Mouse (Mus musculus) frontal cortex, postnatal 36 days (tissue): ENCODE data around the gene Rnf113a1.
"Not testable (repeated sequence)": the region's sequence is repeated elsewhere in the genome, so short reads cannot be mapped to it uniquely, and the experiment has no call there.

Source experiments
- DNase-seq, 2 experiments: peaks; one replicate each; pipeline ENCODE4 v3.0.0; 2022; ENCODE audit warnings: low spot score in 2 of 2

Gene Rnf113a1

DNA sequence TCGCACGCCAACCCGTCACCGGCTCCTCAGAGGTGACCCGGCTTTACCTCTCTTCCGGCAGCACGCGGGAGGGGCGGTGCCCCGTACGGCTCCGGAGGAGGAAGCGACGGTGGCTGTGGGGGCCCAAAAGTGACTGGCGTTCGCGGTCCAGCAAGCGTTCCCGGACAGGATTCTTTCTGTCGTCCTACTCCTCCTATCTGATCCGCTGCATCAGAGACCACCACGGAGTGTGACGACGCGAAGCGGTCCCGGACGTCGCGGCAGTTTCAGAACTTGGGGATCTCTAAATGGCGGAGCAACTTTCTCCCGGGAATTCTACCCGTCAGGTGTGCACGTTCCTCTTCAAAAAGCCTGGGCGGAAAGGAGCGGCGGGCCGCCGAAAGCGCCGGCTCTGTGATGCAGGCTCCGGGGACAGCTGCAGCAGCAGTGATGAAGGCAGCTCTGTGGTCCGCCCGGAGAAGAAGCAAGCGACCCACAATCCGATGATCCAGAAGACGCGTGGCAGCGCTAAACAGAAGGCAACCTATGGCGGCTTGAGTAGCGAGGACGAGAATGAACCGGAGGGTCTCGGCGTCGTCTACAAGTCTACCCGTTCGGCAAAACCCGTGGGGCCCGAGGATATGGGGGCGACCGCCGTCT is at the start of gene Rnf113a1, which contains the start of gene Ndufa1:
Rnf113a1 (plus strand) TSS at position 141 of the 639 bp plus-strand sequence.
Ndufa1 (minus strand) TSS at position 59 of the 639 bp plus-strand sequence.
- peak; percentile 81 to 85 for DNase-seq

DNA sequence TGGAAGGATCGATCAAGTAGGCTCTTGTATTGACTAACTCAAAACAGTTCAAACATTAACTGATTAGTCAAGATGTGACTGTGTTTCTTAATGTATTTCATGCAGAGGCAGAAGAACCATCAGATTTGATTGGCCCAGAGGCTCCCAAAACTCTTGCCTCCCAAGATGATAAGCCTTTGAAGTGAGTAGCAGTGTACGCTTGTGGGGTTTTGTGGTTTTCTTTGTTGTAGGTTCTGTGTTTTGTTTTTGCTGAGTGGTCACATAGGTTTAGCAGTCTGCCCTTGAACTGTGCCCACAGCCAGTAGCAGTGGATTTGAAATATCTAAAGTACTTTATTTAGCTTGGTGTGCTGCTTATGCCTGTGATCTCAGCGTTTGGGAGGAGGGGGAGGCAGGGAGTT is 49.3 kb upstream of the Rnf113a1 start:
- no peak for DNase-seq

DNA sequence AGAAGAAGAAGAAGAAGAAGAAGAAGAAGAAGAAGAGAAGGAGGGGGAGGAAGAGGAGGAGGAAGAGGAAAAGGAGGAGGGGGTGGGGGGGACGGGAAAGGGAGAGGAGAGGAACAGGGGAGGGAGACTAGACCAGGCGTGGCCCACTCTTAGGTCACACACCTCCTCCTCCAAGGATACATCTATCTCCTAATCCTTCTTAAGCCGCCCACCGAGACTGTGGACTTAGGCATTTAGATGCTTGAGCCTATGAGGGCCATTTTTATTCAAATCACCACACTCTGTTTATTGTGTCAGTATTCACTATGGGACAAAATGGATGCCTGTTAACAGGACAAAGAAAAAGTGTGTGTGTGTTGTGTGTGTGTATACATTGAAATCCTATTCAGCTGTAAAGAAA is 46.5 kb upstream of the Rnf113a1 start:
- not testable (repeated sequence) for DNase-seq

DNA sequence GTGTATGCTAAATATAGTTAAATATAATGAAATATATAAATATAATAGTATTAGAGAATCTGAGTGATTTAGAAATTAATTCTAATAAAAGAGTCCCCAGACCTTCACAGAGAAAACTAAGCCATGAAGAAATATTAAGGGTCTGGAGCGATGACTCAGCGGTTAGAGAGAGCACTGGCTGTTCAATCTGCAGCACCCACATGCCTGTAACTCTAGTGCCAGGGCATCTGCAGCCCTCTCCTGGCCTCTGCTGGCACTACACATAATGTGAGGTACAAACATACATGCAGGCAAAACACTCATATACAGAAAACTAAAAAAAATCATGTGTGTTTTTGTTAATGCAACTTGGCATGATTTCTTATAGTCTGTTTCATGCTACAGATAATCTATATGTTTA is 46.1 kb upstream of the Rnf113a1 start:
- DNase-seq, result no peak

DNA sequence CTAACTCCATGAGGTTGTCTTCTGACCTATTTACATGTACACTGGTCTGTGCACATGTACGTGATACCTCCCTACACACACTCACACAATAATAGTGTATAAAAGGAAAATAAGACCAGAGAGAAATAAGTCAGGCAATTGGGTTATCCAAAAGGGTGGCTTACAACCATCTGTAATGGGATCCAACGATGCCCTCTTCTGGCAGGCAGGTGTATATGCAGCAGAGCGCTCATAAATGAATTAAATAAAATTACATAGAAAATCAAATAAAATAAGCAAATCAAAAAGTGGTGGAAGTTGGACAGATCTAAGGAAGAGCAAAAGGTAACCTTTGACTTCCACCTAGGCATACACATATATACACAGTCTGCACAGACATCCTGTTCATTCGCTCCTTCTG is 33.2 kb upstream of the Rnf113a1 start:
- DNase-seq, result no peak

DNA sequence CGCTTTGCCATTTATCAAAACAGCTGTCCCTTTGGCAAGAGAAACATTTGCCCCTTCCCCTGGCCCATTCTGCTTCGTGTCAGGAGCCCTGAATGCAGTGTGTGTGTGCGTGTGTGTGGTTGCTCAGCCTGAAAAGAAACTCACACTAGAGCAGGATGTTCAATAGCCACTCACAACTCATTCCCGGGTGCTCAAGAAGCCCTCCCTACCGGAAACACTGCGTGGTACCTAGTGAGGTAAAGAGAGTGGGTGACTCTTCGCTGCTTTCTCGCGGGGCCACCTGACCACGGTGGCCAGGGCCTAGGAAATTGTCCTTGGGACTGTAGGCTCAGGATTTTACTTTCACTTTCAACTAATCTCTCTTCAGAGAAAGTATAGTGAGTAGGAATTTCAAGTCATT is 29.9 kb upstream of the Rnf113a1 start:
- no peak for DNase-seq

DNA sequence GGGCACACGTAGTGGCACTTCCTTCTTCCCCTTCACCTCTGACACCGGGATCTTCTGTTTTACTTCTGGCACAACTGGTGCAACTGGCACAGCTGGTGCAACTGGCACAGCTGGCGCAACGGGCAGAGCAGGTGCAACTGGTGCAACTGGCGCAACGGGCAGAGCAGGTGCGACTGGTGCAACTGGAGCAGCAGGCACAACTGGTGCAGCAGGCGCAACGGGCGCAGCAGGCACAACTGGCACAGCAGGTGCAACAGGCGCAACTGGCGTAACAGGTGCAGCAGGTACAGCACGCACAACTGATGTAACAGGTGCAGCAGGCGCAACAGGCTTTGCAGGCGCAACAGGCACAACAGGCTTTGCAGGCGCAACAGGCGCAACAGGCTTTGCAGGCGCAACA is 27.9 kb upstream of the Rnf113a1 start:
- DNase-seq, result no peak

DNA sequence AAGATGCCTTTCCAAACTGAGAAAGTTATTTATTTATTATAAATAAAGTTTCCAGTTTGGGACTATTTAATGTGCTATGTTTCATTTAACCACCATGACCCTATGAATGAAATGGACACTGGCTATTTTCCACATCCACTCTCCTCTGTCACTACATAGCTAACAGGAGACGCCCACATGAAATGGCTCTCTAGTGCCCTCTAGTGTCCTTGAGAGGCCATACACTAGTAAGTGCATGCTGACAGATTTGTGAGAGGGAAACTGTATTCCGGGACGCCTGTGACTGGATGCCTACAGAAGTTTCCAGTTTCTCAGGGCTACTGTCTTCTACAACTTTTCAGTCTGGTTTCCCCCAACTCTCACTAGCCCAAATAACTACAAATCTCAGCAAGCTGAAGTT is 24.0 kb upstream of the Rnf113a1 start:
- peak in 1 of 2 experiments; percentile 25 for DNase-seq

DNA sequence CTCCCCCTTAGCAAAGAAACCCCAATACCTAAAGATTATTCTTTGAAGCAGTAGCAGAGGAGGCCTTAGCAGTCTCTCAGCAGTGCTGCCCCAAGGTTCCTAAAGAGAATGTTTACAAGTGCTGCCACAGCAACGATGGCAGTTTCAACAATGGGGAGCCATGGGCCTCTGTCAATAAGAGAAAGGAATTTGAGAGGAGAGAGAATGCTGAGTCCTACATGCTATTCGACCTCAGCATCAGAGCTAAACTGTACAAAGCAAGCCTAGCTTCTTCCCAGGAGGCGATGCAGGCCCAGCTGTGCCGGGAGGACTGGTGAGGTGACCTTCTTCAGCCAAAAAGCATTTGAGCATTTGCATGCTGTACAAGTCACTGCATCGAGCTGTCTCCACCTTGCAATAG is 22.3 kb upstream of the Rnf113a1 start, which contains the start of gene Akap14:
Akap14 (minus strand) TSS at position 101 of the 400 bp plus-strand sequence.
- no peak for DNase-seq

DNA sequence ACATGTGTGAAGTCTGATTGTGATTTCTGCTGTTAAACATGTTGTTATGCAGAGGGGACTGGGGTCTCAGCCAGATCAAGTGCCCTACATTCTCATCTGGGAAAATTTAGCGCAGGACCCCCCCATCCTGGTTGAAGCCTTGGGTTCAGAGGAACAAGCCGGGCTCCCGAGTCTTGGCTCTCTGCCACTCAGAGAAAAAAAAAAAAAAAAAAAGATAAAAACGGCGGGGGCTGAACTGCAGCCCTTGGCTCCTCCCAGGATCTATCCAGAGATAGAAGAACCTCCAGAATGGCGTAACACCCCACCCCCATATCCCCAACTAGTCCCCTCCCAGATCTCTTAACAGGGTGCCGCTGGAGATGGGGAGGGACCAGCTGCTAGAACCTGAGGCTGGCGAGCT is 6.6 kb upstream of the Rnf113a1 start:
- not testable (repeated sequence) for DNase-seq

DNA sequence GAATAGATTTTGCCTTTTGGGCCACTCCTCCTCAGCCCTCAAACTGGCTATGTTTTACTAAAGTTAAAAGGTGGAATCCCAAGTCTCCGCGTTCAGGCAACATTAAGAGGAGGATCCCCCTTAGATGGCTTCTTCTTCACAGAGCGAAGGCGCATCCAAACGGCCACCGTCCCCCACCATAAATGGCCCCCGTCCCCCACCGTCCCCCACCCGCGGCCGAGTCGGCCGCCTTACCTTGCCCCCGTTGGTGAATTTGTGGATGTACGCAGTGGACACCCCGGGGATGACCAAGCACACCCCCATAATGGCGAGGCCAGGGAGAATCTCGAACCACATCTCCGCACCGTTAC is 315 bp upstream of the Rnf113a1 start:
- peak in 1 of 2 experiments; percentile 1 for DNase-seq

DNA sequence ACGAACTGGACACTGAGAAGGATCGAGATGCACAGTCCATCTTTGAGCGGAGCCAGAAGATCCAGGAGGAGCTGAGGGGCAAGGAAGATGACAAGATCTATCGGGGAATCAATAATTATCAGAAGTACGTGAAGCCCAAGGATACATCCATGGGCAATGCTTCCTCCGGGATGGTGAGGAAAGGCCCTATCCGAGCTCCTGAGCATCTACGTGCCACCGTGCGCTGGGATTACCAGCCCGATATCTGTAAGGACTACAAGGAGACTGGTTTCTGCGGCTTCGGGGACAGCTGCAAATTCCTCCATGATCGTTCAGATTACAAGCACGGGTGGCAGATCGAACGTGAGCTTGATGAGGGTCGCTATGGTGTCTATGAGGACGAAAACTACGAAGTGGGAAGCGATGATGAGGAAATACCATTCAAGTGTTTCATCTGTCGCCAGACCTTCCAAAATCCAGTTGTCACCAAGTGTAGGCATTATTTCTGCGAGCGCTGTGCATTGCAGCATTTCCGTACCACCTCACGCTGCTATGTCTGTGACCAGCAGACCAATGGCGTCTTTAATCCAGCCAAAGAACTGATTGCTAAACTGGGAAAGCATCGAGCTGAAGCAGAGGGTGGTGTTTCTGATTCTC is 817 bp downstream of the Rnf113a1 start:
- DNase-seq, result peak in 1 of 2 experiments; percentile 24

DNA sequence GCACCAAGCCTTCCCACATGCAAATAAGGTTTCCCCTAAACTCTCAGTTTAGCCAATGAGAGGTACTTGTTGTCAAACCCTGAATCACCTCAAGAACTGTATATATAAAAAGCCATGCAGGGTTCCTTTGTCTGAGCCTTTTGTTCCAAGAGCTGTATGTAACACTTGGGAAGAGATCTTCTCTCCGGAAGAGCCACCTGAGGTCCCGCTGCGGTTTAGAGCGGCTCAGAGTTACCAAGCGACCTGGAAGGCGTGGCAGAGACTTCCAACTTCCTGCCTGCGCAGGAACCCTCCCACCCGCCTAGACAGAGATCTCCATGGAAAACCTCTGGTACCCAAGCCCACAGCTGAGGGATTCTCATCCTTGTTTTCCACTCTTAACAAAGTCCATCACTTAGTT is 7.6 kb downstream of the Rnf113a1 start:
- no peak for DNase-seq

DNA sequence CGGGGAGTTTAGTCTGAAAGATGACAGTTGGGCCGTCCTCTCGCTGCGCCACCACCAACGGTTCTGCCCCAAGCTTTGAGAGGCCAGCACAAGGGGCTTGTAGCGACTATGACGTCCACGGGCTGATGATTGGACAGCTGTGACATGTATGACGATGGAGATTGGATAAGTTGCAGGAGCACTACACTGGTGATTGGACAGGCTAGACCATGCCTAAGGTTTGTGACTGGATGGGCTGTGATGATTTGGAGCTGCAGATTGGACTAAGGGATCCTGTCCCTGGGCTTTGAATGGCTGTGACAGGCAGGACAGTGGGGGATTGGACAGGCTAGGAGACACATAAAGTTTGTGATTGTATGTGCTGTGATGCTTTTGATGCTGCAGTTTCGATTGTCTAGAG is 19.9 kb downstream of the Rnf113a1 start, which contains the start of gene Gm9:
Gm9 (minus strand) TSS at position 101 of the 400 bp plus-strand sequence.
- DNase-seq, result no peak

DNA sequence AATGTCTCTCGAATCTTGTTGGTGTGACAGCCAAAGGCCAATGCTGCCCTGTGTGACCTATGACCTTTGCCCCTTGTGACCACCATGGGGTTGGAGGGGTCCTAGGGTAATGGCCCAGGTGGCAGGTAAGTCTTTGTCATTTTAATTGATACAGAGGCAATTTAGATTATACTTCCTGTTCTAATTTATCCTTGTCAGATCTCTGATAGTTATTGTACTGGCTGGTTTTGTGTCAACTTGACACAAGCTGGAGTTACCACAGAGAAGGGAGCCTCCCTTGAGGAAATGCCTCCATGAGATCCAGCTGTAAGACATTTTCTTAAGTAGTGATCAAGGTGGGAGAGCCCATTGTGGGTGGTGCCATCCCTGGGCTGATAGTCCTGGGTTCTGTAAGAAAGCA is 31.1 kb downstream of the Rnf113a1 start, which contains the start of gene Rhox1:
Rhox1 (minus strand) TSS at position 101 of the 400 bp plus-strand sequence.
- DNase-seq, result not testable (repeated sequence)
